Mouse (Mus musculus) left cerebral cortex, postnatal 14 days (tissue): ENCODE measurements at regions not wholly inside any gene's neighbourhood (a gene's known extent, or its start where the extent isn't known, plus 50 kb on each side); places are given as distances from the start of the nearest gene placed in this dataset.
"Not testable (repeated sequence)": the region's sequence is repeated elsewhere in the genome, so short reads cannot be mapped to it uniquely, and the experiment has no call there.

Source experiments
- DNase-seq, 2 experiments: peaks; one replicate each; pipeline ENCODE4 v3.0.0; 2021 to 2022; ENCODE audit warnings: low spot score in 2 of 2, mixed read lengths in 1 of 2
- intact Hi-C: fragments of 180-260 bp; cut with DNase I; formaldehyde crosslinking; loops from one replicate; pipeline ENCODE4 v1.15.1; 2025

DNA sequence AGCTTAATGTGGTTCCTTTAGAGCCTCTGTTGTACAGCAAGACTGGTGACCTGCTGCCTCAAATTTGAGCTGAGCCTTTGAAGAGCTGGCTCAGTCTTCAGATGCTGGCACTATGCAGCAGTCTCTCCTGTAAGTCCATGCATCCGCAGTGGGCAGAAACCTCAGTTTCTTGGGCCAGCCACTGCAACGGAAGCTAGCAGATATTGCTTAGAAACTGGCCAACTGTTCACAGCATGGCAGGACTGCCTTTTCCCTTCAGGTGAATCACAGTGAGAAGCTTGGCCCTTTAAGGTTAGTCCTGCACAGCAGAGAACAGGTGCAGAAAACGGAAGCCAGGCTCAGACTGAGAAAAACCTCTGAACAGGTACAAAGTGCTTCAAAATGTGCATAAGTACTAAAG, 1976.8 kb upstream of the G6pd2 start:
- intact Hi-C loops, result no loop called here
- DNase-seq, result no peak

GRCm38 (mm10) chr5:59845745-59846144, 1962.9 kb upstream of the G6pd2 start:
- DNase-seq, result no peak
- intact Hi-C loops, result no loop called here

GRCm38 (mm10) chr5:59847643-59848042, 1961.0 kb upstream of the G6pd2 start:
- peak in 1 of 2 experiments; percentile 19 for DNase-seq
- intact Hi-C loops, result no loop called here

GRCm38 (mm10) chr5:59893952-59894724, 1914.5 kb upstream of the G6pd2 start:
- DNase-seq, result peak in 1 of 2 experiments; percentile 2
- intact Hi-C loops, result no loop called here

GRCm38 (mm10) chr5:59921910-59922309, 1886.7 kb upstream of the G6pd2 start:
- intact Hi-C loops, result no loop called here

GRCm38 (mm10) chr5:59940861-59941260, 1867.8 kb upstream of the G6pd2 start:
- intact Hi-C loops, result no loop called here
- DNase-seq, result no peak

More at GRCm38 (mm10) chr5:59921910-59922309, 1886.7 kb upstream of the G6pd2 start:
- no peak for DNase-seq

GRCm38 (mm10) chr5:59945761-59946160, 1862.9 kb upstream of the G6pd2 start:
- DNase-seq, result no peak
- intact Hi-C loops, result no loop called here

DNA sequence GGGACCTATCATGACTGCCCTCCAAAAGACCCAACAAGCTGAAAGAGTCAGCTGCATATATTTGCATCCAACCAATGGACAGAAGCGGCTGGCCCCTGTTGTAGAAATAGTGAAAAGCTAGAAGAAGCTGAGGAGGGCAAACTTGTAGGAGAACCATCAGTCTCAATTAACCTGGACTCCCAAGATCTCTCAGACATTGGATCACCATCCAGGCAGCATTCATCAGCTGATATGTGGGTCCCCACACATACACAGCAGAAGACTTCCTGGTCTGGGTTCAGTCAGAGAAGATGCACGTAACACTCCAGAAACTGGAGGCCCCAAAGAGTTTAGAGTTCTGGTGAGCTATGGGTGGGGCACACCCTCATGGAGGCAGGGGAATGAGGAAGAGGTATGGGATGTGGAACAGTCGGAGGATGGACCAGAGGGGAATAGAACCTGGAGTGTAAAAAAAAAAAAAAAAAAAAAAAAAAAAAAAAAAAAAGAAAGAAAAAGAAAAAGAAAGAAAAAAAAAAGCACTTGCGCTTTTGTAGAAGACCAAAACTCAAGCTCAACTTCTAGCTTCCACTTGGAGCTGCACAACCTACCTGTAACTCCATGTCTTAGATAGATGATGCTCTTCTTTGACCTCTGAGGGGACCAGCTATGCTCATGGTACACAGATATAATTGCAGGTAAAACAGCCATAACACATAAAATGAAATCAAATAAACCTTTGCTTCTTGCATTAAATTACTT, 1860.6 kb upstream of the G6pd2 start:
- no peak for DNase-seq
- intact Hi-C loops, result no loop called here

DNA sequence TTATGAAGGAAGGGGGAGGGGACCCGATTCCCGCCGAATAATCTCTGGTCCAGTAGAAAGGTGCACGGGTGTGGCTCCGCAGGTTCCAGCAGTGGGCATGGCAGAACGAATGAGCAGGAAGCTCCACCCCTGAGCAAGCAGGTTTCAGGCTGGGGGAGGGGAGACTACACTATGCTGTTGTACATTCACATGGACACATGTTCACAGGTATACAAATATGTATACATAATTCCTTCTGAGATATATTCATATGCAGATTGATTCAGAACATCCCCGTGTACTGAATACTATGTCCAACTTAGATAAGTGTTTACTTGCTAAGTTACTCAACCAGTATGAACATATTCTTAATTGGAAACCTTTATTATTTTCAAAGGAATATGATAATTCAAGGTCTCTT, 1852.4 kb upstream of the G6pd2 start:
- intact Hi-C loops, DNase-seq: not testable (repeated sequence)

DNA sequence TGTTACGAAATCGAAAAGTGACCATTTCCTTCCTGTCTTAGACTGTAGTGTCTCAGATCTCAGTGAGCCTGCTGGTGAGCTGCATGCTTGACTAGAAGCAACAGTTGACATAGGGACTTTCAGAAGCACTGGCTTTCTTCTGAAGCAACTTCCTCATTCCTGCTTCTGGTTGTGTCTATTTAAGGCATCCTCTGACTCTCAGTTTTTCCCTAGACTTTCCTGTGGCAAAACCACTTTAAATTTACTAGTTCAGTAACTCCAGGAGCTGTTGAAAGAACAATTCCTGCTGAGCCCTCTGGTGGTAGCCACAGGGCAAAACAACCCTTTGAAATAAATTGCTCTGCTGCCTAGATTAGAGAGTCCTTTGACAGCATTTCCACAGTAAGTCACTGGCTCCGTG, 1811.9 kb upstream of the G6pd2 start:
- peak; percentile 56 to 69 for DNase-seq
- intact Hi-C loops, result no loop called here

DNA sequence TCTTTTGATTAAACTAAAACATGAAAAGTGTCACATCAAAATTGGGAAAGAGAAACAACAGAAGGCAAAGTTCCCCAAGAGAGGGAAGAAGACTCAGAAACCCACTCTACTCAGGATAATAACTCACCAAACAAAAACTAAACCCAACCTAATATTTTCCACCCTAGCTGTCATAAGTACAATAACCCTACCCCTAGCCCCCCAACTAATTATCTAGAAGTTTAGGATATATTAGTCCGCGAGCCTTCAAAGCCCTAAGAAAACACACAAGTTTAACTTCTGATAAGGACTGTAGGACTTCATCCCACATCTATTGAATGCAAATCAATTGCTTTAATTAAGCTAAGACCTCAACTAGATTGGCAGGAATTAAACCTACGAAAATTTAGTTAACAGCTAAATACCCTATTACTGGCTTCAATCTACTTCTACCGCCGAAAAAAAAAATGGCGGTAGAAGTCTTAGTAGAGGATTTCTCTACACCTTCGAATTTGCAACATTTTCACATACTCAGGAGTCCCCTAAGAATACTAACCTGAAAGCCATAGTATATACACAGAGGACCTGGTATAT, 1765.9 kb upstream of the G6pd2 start:
- DNase-seq, intact Hi-C loops: not testable (repeated sequence)

DNA sequence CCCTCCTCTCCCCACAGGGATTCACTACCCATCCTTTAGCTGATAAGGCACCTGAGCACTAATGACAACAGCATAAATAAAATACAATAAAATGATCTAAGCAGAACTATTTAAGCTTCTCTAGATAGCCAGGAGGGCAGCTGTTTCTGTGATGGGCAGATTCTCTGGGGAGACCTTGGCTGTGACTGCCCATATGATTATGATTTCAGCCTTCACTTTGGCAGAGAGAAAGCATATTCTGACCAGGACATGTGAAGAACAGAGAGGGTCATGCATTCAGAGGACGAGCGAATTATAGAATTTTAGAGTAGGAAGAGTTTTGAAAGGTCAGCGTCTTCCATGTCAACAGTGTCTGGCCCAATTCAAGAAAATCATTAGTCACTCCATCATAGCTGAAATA, 1759.6 kb upstream of the G6pd2 start:
- intact Hi-C loops, result no loop called here
- no peak for DNase-seq

- no peak for DNase-seq
- intact Hi-C loops, result no loop called here
Observed at GRCm38 (mm10) chr5:60061178-60061577, 1747.4 kb upstream of the G6pd2 start.
